Mouse (Mus musculus): ENCODE measurements around the gene Pim1. TPM values are rescaled to one million over a fixed set of nuclear protein-coding genes. Genes with fewer than 3 reads are reported as not detected.

Pim1 gene
- polyA plus RNA-seq, 1 experiment: 35.8 TPM

DNA sequence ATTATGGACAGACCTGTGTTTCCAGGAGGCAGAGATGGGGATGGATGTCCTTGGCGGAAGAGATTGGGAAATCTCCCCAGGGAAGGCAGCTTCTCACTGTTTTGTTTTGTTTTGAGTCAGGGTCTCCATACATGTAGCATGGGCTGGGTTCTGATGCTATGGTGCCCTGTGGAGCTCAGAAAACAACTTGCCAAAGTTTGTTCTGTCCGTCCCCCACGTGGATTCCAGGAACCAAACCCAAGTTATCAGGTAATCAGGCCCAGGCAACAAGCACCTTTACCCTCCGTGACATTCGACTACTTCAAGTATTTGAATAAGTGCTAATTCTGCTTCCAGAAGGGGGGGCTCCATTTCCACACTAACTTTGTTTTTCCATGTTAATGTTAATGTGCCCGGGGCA is 9.0 kb downstream of the Pim1 start:
- 68% methylated on average over 6 of the region's 6 CpGs for WGBS
- DNase-seq: no peak
- no peak overlapping the region for H3K4me3 ChIP-seq (replicated peaks; ENCODE audit: extremely low read depth, low read depth, low read length)
- TF ChIP-seq POLR2A (IDR thresholded peaks at IDR 0.05; ENCODE audit: borderline replicate concordance, extremely low read depth, low read depth, low read length) (no peak), CTCF (IDR thresholded peaks at IDR 0.05; ENCODE audit: insufficient read depth, low read length) (no peak)
- H3K4me1 ChIP-seq (ENCODE audit: control insufficient read depth, insufficient read depth, low read length): peaks cover 9% of the 10 kb centered on the region

DNA sequence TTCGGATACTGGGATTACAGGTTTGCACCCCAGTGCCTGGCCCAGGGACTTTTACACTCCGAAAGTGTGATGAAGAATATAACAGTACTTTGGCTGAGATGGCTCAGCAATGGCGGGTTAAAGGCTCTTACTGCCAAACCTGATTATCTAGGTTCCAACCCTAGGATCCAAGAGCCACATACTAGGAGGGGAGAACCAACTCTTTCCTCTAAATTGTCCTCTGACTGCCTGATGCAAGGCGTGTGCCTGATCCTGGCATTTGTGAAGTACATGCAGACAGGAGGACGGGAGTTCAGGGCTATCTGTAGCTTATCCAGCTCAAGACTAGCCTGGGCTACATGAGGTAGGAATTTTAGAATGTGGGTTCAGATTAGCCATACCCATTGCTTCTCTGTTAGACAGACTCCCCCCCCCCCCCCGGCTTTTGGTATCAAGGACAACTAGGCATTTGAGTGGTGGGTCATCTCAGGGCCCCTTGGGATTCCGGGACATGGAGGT is 9.7 kb downstream of the Pim1 start:
- 72% methylated on average over 7 of the region's 7 CpGs for WGBS
- Histone ChIP-seq H3K4me3 (replicated peaks; ENCODE audit: extremely low read depth, low read depth, low read length) (no peak overlapping the region), H3K4me1 (ENCODE audit: control insufficient read depth, insufficient read depth, low read length) (peaks cover 9% of the 10 kb centered on the region)
- no peak for DNase-seq
- TF ChIP-seq CTCF (IDR thresholded peaks at IDR 0.05; ENCODE audit: insufficient read depth, low read length) (no peak), POLR2A (IDR thresholded peaks at IDR 0.05; ENCODE audit: borderline replicate concordance, extremely low read depth, low read depth, low read length) (no peak)

DNA sequence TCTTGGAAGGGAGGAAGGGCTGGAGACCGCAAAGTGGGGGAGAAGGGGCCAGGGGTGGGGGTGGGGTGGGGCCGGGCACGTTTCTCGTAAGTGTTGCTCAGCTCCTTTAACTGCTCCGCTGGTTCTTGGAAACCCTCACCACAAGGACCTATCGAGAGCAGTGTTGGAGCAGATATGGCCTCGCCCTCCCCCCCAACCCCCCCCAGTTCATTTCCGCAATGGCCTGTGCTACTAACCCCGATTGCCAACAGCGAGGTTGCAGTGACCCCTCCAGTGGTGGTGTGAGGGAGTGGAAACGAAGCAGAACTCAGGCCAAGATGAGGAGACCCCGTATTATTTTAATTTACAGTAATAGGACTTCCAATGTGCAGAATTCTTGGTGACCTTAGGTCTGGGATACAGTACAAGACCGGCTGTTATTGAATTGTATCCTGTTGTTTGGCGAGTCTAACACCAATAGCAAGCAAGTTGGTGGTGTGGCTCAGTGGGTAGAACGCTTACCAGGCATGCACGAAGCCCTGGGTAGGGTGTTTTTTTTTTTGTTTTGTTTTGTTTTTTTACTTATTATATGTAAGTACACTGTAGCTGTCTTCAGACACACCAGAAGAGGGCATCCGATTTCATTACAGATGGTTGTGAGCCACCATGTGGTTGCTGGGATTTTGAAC is 10.4 kb downstream of the Pim1 start:
- TF ChIP-seq CTCF (IDR thresholded peaks at IDR 0.05; ENCODE audit: insufficient read depth, low read length) (no peak), POLR2A (IDR thresholded peaks at IDR 0.05; ENCODE audit: borderline replicate concordance, extremely low read depth, low read depth, low read length) (no peak)
- Histone ChIP-seq H3K4me3 (replicated peaks; ENCODE audit: extremely low read depth, low read depth, low read length) (no peak overlapping the region), H3K4me1 (ENCODE audit: control insufficient read depth, insufficient read depth, low read length) (peaks cover 9% of the 10 kb centered on the region)
- DNase-seq: no peak
- 50% methylated on average over 17 of the region's 17 CpGs for WGBS

DNA sequence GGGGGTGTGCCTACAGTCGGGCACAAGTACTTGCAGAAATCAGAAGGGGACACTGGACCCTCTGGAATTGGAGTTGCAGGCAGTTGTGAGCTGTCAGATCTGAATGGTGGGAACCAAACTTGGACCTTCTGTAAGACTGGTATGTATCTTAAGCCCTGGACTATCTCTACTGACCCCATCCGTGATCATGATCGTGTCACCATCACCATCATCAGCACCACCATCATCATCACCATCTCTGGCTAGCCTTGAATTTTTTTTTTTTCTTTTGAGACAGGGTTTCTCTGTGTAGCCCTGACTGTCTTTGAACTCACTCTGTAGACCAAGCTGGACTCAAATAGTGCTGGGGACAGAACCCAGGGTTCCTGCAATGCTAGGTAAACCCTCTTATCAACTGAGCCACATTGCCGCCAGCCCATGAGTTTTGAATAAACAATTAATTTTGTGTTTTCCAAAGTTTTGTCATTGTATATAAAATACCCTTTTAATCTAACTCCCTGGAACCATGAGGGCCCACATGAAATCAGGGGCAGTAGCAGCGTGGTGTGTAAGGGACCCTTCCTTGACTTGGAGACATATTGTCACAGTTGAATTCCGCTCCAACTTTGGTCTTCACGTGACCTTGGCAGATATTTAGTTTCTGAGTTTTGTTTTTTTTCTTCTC is 11.6 kb downstream of the Pim1 start:
- H3K4me3 ChIP-seq (replicated peaks; ENCODE audit: extremely low read depth, low read depth, low read length): no peak overlapping the region
- 66% methylated on average over 7 of the region's 7 CpGs for WGBS
- no peak for DNase-seq
- peaks cover 9% of the 10 kb centered on the region for H3K4me1 ChIP-seq (ENCODE audit: control insufficient read depth, insufficient read depth, low read length)
- no peak for TF ChIP-seq CTCF (IDR thresholded peaks at IDR 0.05; ENCODE audit: insufficient read depth, low read length)
- no peak for TF ChIP-seq POLR2A (IDR thresholded peaks at IDR 0.05; ENCODE audit: borderline replicate concordance, extremely low read depth, low read depth, low read length)

DNA sequence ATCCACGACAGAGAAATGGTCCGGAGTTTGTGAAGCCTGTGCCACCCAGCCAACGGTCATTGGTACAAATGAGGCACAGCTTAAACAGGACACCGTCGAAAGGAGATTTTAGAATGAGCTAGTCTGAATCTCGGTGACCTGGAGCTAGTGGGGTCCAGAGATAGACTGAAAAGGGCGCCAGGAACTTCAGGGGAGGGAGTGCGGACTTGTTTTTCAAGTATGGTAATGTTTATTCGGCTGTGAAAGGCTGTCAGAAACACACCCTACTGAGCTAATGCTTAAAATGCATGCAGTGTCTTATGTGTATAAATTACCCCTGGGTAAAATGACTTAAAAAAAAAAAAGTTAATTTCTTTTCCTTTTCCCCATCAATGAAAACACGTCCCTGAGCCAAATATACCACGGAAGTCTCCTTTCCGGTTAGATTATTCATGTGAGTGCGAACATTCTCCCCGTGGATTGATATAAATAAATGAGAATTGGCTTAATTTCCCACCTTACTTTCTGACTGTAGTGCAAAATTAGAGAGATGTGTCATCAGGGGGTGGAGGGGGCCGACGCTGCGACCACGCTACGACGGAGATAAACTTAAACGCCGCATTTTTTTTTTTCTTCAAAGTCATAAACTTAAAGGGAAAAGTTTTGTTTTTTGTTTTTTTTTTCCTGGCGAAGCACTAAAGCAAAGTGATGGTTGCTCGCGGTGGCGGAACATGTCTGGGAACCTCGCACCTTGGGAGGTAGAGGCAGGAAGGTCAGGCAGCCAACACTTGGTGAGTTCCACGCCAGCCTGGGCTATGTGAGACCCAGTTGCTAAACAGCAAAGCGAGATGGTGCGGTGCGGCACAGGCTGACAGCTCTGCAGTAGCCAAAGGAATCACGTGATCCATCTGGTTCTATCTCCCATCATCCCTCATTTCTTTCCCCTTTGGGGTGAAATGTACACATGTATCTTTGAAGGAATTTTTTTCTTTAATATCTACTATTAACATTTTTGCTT is 12.4 kb downstream of the Pim1 start:
- Histone ChIP-seq H3K4me1 (ENCODE audit: control insufficient read depth, insufficient read depth, low read length) (peaks cover 9% of the 10 kb centered on the region), H3K4me3 (replicated peaks; ENCODE audit: extremely low read depth, low read depth, low read length) (no peak overlapping the region)
- no peak for DNase-seq
- 11% methylated on average over 32 of the region's 32 CpGs for WGBS
- TF ChIP-seq POLR2A (IDR thresholded peaks at IDR 0.05; ENCODE audit: borderline replicate concordance, extremely low read depth, low read depth, low read length) (no peak), CTCF (IDR thresholded peaks at IDR 0.05; ENCODE audit: insufficient read depth, low read length) (no peak)

DNA sequence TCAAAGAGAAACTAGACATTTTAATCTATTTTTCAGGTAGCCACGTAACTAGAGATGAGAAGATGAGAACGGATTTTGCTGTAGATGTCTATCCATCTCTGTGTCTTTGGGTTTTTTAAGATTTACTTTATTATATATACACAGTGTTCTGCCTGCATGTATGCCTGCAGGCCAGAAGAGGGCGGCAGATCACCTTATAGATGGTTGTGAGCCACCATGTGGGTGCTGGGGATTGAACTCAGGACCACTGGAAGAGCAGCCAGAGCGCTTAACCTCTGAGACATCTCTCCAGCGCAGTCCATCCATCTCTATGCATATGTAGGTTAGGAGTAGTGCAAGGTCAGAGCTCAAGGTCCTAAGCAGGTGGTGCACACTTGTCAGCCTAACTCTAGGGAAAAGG is 13.1 kb downstream of the Pim1 start:
- 85% methylated on average over 5 of the region's 5 CpGs for WGBS
- H3K4me3 ChIP-seq (replicated peaks; ENCODE audit: extremely low read depth, low read depth, low read length): no peak overlapping the region

DNA sequence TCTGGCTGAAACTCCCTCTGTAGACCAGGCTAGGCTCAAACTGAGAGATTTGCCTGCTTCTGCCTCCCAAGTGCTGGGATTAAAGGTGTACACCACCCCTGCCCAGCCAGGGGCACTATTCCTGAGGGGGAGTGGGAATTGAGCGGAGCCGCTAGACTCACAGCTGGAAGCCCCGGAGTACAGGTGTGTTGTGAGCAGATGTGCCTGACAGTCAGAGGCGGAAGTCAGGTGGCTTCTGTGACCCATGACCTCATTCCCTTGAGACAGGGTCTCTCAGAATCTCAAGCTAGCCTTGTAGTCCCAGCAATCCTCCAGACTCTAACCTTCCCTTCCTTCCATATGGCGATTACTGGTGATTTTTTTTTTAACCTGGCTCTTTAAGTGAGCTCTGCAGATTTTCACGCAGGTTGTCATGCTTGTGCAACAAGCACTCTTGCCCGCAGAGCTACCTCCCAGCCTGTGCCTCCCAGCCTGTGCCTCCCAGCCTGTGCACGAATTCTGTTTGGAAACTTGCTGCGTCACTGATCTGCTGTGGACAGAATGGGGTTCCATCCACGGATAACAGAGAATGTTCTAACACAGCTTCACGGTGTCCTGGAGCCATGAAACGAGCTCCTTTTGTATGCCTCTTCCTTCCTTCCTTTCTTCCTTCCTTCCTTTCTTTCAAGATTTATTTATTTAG is 18.5 kb downstream of the Pim1 start:
- Histone ChIP-seq H3K4me3 (replicated peaks; ENCODE audit: extremely low read depth, low read depth, low read length) (no peak overlapping the region), H3K4me1 (ENCODE audit: control insufficient read depth, insufficient read depth, low read length) (no peaks in the 10 kb centered on the region; the same call in 1 of the 2 replicates)
- 61% methylated on average over 12 of the region's 12 CpGs for whole genome bisulfite sequencing
- TF ChIP-seq POLR2A (IDR thresholded peaks at IDR 0.05; ENCODE audit: borderline replicate concordance, extremely low read depth, low read depth, low read length) (no peak), CTCF (IDR thresholded peaks at IDR 0.05; ENCODE audit: insufficient read depth, low read length) (no peak)
- DNase-seq: no peak

More for the DNA sequence above, 13.1 kb downstream of the Pim1 start:
- peaks cover 9% of the 10 kb centered on the region for H3K4me1 ChIP-seq (ENCODE audit: control insufficient read depth, insufficient read depth, low read length)
- no peak for DNase-seq
- TF ChIP-seq POLR2A (IDR thresholded peaks at IDR 0.05; ENCODE audit: borderline replicate concordance, extremely low read depth, low read depth, low read length): no peak
- TF ChIP-seq CTCF (IDR thresholded peaks at IDR 0.05; ENCODE audit: insufficient read depth, low read length): 0 out of 2 replicates have a peak, but pooled peaks have one; percentile 11

DNA sequence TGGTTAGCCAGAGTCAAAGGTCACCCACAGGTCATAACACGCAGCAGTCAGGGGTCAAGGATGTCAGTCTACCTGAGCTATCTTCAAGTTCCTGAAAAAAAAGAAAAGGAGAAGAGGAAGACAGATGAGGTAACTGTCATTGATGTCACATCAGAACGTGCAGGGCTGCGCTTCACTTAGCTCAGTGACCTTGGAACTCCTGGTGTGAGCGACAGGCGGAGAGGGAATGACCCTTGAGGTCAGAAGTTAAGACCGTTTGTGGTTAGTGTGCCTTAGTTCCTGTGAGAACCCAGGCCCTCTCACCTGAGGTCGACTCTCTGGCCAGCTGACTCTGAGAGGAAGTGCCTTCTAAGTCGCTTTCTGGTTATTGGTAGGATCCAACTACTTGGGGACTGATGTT is 20.1 kb downstream of the Pim1 start:
- no peak for DNase-seq
- TF ChIP-seq CTCF (IDR thresholded peaks at IDR 0.05; ENCODE audit: insufficient read depth, low read length) (no peak), POLR2A (IDR thresholded peaks at IDR 0.05; ENCODE audit: borderline replicate concordance, extremely low read depth, low read depth, low read length) (no peak)
- H3K4me3 ChIP-seq (replicated peaks; ENCODE audit: extremely low read depth, low read depth, low read length): no peak overlapping the region
- no peaks in the 10 kb centered on the region; the same call in 1 of the 2 replicates for H3K4me1 ChIP-seq (ENCODE audit: control insufficient read depth, insufficient read depth, low read length)
- WGBS: 62% methylated on average over 8 of the region's 8 CpGs

All from lung, adult 2 months (tissue).